Mouse (Mus musculus): ENCODE results near the gene Tia1.

Tia1 gene

DNA sequence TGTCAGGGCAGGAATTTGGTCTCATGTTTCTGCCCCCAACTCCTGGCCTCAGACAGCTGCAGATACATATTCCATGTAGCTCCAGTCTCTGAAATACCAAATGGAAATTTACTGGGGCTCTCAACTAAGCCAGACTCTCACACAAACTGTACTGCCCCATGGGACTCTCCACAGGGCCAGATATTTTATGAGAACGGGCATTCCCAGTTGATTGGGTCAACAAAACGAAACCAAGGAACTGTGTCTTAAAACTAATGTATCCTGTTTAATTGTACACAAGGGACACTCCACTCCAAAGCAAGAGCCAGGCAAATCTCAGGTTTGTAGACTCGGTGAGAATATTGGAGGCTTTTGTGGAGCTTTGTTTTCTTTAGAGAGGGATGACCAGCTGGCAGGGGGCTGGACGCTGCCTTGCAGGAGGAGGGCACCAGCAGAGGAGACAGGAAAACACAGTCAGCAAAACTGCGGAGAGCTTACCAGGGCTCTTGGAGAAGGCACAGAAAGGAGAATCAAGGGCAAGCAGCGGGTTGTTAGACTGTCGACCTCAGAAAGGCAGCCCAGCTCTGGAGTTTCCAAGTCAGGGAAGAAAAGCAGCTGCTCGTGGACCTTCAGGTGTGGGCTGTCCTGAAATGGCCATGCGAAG is 76.3 kb downstream of the Tia1 start:
- peak; percentile 94 for DNase-seq (ENCODE audit: low spot score)

DNA sequence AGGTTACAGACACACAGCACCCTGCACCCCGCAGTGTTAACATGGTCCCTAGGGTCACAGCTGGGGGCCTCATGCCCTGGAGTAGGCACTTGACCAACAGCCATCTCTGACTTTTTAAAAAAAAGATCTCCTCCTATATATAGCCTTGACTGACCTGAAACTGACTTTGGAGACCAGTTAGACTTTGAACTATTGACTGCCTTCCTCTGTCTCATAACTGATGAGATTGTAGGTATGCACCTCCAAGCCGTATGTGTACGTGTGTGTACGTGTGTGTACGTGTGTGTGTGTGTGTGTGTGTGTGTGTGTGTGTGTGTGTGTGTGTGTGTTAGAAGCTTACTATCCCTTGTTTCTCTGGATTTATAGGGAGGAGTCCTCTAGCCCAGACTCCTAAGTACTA is 77.9 kb downstream of the Tia1 start:
- no peak for DNase-seq (ENCODE audit: low spot score)
